Mouse (Mus musculus) cerebellum, adult 2 months (tissue): ENCODE measurements around the gene Extl2.

Experiments used
- CTCF ChIP-seq: fragments of 200-500 bp; IDR thresholded peaks from 2 replicates; pipeline ENCODE4 v1.5.1; 2011; ENCODE audit warnings: low read depth, mild to moderate bottlenecking, control low read depth, low read length, moderate library complexity, borderline replicate concordance; ENCODE audit not compliant: insufficient read depth
- POLR2A ChIP-seq: fragments of 200-500 bp; IDR thresholded peaks from 2 replicates; pipeline ENCODE4 v1.6.1; 2011; ENCODE audit warnings: low read length, control low read depth, borderline replicate concordance; ENCODE audit not compliant: insufficient read depth

DNA sequence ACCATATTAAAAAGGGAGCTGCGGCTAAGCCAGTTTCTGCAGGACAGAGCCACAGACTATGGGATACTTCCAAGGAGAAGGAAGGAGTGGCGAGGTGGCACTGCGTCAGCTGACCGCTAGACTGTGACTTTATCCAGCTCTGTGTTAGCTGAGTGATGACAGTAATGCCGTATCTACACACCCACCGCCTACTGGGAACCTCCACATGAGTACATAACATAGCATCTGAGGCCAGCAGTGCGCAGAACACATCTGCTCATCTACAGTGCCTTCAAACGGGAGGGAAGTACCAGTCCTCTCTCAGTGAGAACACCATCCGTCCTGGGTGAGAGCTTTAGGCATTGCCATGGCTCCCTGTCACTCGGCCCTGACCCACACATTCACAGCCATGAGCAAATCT is 32.3 kb upstream of the Extl2 start:
- TF ChIP-seq POLR2A (no peak), CTCF (no peak)
